Mouse (Mus musculus) lung, embryonic 14.5 days (tissue): Measurements from ENCODE around the gene Gm11034. TPM values are rescaled to one million over a fixed set of nuclear protein-coding genes. Genes with fewer than 3 reads are reported as not detected.

Experiments used
- ATAC-seq: fragments of 200-750 bp; cut with Nextera tagmentation; 2 replicates; pipeline ENCODE4 v1.8.0; 2017; ENCODE audit warnings: mild to moderate bottlenecking, moderate TSS enrichment, moderate library complexity; ENCODE audit not compliant: insufficient read depth
- DNase-seq: peaks from one replicate; pipeline ENCODE4 v3.0.0-alpha.2; 2015
- H3K27ac ChIP-seq: fragments of 300-500 bp; sonication (generic); 2 replicates; pipeline ENCODE4 v1.5.1; 2014; ENCODE audit warnings: low read depth, mild to moderate bottlenecking, moderate library complexity
- H3K27me3 ChIP-seq: fragments of 300-500 bp; sonication (generic); 2 replicates; pipeline ENCODE4 v1.6.1; 2014; ENCODE audit warnings: low read length, control low read depth; ENCODE audit not compliant: insufficient read depth
- H3K36me3 ChIP-seq: fragments of 300-500 bp; sonication (generic); 2 replicates; pipeline ENCODE4 v1.6.1; 2014; ENCODE audit warnings: control low read depth; ENCODE audit not compliant: insufficient read depth
- H3K4me1 ChIP-seq: fragments of 300-500 bp; sonication (generic); 2 replicates; pipeline ENCODE4 v1.6.1; 2014; ENCODE audit warnings: antibody characterized with exemption, control low read depth; ENCODE audit not compliant: insufficient read depth
- H3K4me2 ChIP-seq: fragments of 300-500 bp; sonication (generic); 2 replicates; pipeline ENCODE4 v1.6.1; 2014; ENCODE audit warnings: mild to moderate bottlenecking
- H3K4me3 ChIP-seq: fragments of 300-500 bp; sonication (generic); 2 replicates; pipeline ENCODE4 v1.5.1; 2014; ENCODE audit warnings: low read depth, low read length
- H3K9ac ChIP-seq: fragments of 300-500 bp; sonication (generic); 2 replicates; pipeline ENCODE4 v1.6.1; 2014
- H3K9me3 ChIP-seq: fragments of 300-500 bp; sonication (generic); 2 replicates; pipeline ENCODE4 v1.6.1; 2016; ENCODE audit warnings: low read depth, low read length, control low read depth
- CTCF ChIP-seq: IDR thresholded peaks from 2 replicates; pipeline ENCODE4 v1.5.1; 2016; ENCODE audit warnings: antibody characterized with exemption, low read depth
- WGBS: fragments of 180-500 bp; shearing (Covaris S2); extraction: QIAGEN DNeasy Blood & Tissue Kit; methylation state at CpG from one replicate; pipeline ENCODE4 v1.1.7; 2014; 5-methylcytosine and 5-hydroxymethylcytosine counted together
- polyA plus RNA-seq: library from polyadenylated mRNA; unstranded; fragments of >200 nt; fragmentation: Nextera tagmentation; extraction: Ambion mirVana; gene quantifications from 2 replicates; pipeline ENCODE4 v1.2.1, GENCODE M21; 2014

Gm11034 gene
- polyA plus RNA-seq, result not detected in 2 replicates

DNA sequence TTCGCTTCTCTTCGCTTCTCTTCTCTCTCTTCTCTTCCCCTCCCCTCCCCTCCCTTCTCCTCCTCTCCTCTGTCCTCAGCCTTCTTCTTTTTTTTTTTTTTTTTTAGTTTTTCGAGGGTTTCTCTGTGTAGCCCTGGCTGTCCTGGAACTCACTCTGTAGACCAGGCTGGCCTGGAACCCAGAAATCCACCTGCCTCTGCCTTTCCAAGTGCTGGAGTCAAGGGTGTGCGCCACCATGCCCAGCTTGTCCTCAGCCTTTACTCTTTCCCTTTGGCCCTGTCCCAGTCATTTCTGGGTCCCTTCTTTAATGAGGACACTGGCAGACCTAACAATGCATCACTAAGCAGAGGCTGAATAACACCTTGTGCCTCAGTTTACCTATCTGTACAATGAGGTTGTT lies at the start of gene Gm11034:
Gm11034 (minus strand) TSS at position 101 of the 400 bp plus-strand sequence.
- TF ChIP-seq CTCF, result no peak
- WGBS, result 73% methylated on average over 4 of the region's 4 CpGs
- no peak for ATAC-seq
- Histone ChIP-seq H3K4me1 (no peaks in the 10 kb centered on the region), H3K9ac (no peak within 1 kb of the TSS), H3K36me3 (no peaks in the 10 kb centered on the region), H3K9me3 (no peaks in the 10 kb centered on the region), H3K4me2 (no peak within 1 kb of the TSS), H3K4me3 (no peak within 1 kb of the TSS), H3K27ac (no peak within 1 kb of the TSS), H3K27me3 (no peaks in the 10 kb centered on the region)
- no peak for DNase-seq

DNA sequence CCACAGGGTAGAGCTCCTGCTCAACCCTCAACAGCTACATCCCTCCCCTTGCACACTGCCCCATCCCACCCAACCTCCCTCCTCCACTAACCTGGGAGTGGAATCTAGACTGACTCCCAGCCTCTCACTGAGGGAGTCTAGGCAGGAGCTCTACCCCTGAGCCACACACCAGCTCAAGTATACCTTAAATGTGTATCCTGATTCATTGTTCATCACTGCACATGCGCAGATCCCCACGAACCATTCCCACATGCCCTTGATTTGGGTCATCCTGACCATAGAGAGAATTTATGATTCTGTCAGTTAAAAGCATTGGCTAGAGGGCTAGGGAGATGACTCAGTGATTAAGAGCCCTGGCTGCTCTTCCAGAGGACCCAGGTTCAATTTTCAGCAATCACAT lies 49.3 kb upstream of the Gm11034 start:
- no peak for DNase-seq
- H3K9ac ChIP-seq, result no peak overlapping the region
- H3K36me3 ChIP-seq, result no peaks in the 10 kb centered on the region
- no peaks in the 10 kb centered on the region for H3K9me3 ChIP-seq
- no peaks in the 10 kb centered on the region for H3K27me3 ChIP-seq
- ATAC-seq, result no peak
- no peak for TF ChIP-seq CTCF
- H3K27ac ChIP-seq, result no peak overlapping the region
- no peak overlapping the region for H3K4me3 ChIP-seq
- WGBS, result 86% methylated on average over 2 of the region's 2 CpGs
- H3K4me1 ChIP-seq, result no peaks in the 10 kb centered on the region
- no peak overlapping the region for H3K4me2 ChIP-seq

DNA sequence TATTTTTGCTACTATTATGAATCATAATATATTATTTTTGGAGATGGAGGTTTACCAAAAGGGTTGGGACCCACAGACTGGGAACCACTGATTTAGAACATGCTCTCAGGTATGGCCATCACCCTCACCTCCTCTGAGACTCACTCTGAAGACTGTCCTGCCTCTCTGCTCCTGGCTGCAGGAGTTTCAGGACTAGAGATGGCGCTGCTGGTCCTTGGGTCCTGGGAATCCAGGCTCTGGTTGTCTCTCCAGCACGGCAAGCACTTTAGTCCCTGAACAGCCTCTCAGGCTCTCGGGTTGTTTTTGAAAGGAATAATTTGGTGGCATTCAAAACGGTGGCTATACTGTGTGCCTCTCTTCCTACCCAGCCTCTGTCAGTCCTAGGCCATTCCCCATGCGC lies 48.4 kb upstream of the Gm11034 start:
- 41% methylated on average over 5 of the region's 5 CpGs for WGBS
- ATAC-seq, result no peak
- H3K9ac ChIP-seq, result no peak overlapping the region
- no peak overlapping the region for H3K4me3 ChIP-seq
- no peak overlapping the region for H3K4me2 ChIP-seq
- H3K36me3 ChIP-seq, result no peaks in the 10 kb centered on the region
- H3K4me1 ChIP-seq, result no peaks in the 10 kb centered on the region
- DNase-seq, result no peak
- H3K27ac ChIP-seq, result no peak overlapping the region
- TF ChIP-seq CTCF, result peak; percentile 45
- no peaks in the 10 kb centered on the region for H3K9me3 ChIP-seq
- H3K27me3 ChIP-seq, result no peaks in the 10 kb centered on the region

DNA sequence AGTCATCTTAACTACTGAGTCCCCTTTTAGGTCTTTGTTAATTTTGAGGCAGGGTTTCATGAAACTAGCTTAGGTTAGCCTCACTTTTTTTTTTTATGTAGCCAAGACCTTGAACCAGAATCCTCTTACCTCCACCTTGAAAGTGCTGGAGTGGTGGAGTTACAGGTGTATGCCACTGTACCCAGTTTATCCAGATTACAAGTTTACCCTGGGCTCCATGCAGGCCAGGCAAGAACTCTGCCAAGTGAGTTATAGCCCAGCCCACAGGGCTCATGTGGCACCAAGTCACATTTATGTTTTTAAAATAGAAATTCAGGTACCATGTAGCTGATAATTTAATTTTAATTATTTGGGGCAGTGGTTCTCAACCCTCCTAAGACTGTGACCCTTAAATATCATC lies 48.0 kb upstream of the Gm11034 start:
- ATAC-seq, result no peak
- no peaks in the 10 kb centered on the region for H3K9me3 ChIP-seq
- no peak overlapping the region for H3K27ac ChIP-seq
- H3K36me3 ChIP-seq, result no peaks in the 10 kb centered on the region
- no peak overlapping the region for H3K9ac ChIP-seq
- no peak for TF ChIP-seq CTCF
- H3K4me2 ChIP-seq, result no peak overlapping the region
- H3K27me3 ChIP-seq, result no peaks in the 10 kb centered on the region
- DNase-seq, result no peak
- no peak overlapping the region for H3K4me3 ChIP-seq
- no peaks in the 10 kb centered on the region for H3K4me1 ChIP-seq

DNA sequence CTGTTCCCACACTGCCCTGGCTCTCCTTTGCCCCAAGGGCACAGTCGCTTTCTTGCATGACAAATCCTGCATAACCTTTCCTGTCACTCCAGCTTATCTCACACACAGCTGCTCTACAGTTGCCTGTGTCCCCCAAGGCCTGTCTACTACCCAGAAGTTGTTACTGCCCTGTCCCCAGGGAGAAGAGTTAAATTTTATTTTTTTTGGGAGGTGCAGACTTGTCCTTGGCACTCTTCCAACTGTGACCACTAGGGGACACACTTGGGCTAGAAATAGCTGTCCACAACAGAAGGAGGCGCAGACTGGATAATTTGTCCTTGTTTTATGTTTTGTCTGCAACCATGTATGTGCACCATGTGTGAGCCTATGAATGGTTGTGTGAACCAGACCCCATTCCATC lies 47.6 kb upstream of the Gm11034 start:
- DNase-seq (peak; percentile 87), ATAC-seq (peak; percentile 55; the same call in 1 of the 2 replicates)
- 25% methylated on average over 2 of the region's 2 CpGs for WGBS
- no peak overlapping the region for H3K4me2 ChIP-seq
- H3K27ac ChIP-seq, result no peak overlapping the region
- H3K9me3 ChIP-seq, result no peaks in the 10 kb centered on the region
- no peak overlapping the region for H3K9ac ChIP-seq
- no peaks in the 10 kb centered on the region for H3K27me3 ChIP-seq
- H3K4me3 ChIP-seq, result no peak overlapping the region
- peak; percentile 93 for TF ChIP-seq CTCF
- H3K36me3 ChIP-seq, result no peaks in the 10 kb centered on the region
- H3K4me1 ChIP-seq, result no peaks in the 10 kb centered on the region

DNA sequence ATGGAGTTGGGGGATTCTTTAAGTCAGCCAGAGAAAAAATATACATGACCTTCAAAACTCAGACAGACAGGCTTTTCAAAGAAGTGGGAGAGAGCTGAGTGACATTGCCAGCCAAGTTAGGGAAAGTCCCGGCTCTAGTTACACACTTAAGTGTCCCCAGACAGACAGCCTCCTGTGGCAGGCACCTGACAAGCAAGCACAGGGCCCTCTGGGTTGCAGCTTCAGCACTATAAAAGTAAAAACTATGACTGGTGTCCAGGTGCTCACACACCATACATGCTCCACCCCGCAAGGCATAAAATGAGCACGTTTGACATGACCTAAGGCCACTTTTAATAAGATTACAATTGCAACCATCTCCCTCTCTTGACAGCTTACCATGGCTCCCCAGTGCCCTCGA lies 47.1 kb upstream of the Gm11034 start:
- ATAC-seq (no peak; the same call in 1 of the 2 replicates), DNase-seq (no peak)
- WGBS, result 51% methylated on average over 4 of the region's 4 CpGs
- no peaks in the 10 kb centered on the region for H3K27me3 ChIP-seq
- TF ChIP-seq CTCF, result no peak
- no peaks in the 10 kb centered on the region for H3K9me3 ChIP-seq
- H3K27ac ChIP-seq, result no peak overlapping the region
- no peak overlapping the region for H3K9ac ChIP-seq
- no peak overlapping the region for H3K4me3 ChIP-seq
- 0 out of 2 replicates have a peak, but pooled peaks cover under 1% of the 10 kb centered on the region for H3K36me3 ChIP-seq
- no peaks in the 10 kb centered on the region for H3K4me1 ChIP-seq
- no peak overlapping the region for H3K4me2 ChIP-seq

DNA sequence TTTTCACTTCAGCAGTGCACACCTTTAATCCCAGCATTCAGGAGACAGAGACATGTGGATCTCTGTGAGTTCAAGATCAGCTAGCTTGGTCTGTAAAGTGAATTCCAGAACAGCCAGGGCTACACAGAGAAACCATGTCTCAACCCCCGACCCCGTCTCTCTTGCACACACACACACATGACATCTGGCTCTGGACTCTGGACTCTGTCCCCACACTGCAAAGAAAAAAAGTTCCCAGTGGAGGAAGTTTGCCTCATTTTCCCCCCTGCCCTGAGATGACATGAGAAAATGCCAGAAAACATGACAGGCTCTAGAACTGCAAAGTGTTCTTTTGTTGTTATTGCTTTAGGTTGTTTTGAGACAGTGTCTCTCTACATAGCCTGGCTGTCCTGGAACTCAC lies 46.4 kb upstream of the Gm11034 start:
- Histone ChIP-seq H3K36me3 (0 out of 2 replicates have a peak, but pooled peaks cover 3% of the 10 kb centered on the region), H3K9me3 (no peaks in the 10 kb centered on the region), H3K27ac (no peak overlapping the region), H3K4me2 (no peak overlapping the region), H3K27me3 (no peaks in the 10 kb centered on the region), H3K4me3 (no peak overlapping the region), H3K9ac (no peak overlapping the region), H3K4me1 (no peaks in the 10 kb centered on the region)
- no peak for TF ChIP-seq CTCF
- 63% methylated on average over 2 of the region's 2 CpGs for WGBS
- DNase-seq, result no peak
- no peak for ATAC-seq

DNA sequence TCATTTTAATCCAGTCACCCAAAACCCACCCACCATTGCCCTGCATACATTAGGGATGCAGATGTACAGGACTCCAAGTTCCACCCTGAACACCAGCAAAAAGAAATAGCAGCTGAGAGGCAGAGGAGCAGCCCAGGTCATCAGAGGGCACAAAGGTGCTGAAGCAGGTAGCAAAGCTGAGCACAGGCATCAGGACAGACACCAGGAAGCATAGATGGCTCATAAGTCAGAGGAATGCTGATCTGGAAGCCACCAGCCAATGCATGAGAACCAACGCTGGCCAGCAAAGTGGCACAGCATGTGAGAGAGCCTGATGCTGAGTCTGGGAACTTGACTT lies 44.4 kb upstream of the Gm11034 start:
- Histone ChIP-seq H3K27me3 (no peaks in the 10 kb centered on the region), H3K27ac (no peak overlapping the region), H3K4me2 (no peak overlapping the region), H3K9ac (no peak overlapping the region), H3K36me3 (peaks cover 14% of the 10 kb centered on the region; the same call in 1 of the 2 replicates), H3K4me3 (no peak overlapping the region), H3K9me3 (no peaks in the 10 kb centered on the region), H3K4me1 (no peaks in the 10 kb centered on the region)
- DNase-seq, result no peak
- ATAC-seq, result no peak
- 79% methylated on average over 1 of the region's 1 CpGs for WGBS
- TF ChIP-seq CTCF, result no peak
